Mouse (Mus musculus): ENCODE data around the gene Pou6f2. TPM values are rescaled to one million over a fixed set of nuclear protein-coding genes. Genes with fewer than 3 reads are reported as not detected.

Gene Pou6f2
- not detected for polyA plus RNA-seq (2017; shearing (Covaris generic))

DNA sequence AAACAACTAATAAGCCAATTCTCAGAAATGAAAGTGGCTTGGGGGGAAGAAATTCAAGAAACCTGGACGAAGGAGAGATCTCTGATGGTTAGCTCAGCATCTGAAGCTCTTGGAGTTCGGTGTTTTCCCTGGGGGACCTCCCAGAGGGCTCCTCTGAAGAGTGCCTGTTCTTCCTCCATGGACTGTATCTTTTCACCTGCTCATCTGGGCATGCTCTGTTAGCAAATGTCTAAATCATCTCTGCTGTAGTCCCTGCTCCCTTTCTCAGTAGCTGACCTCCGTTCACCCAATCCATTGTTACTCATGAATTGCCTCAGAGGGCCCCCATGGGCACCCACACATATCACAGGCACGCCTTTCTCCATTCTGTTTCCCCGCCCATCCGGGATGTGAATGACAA is at the start of gene Pou6f2:
Gene Pou6f2, minus strand, starts transcription at position 101 of the 400 bp plus-strand sequence.

Measured in effector memory CD4-positive, alpha-beta T cell, adult 5 months (primary cell).